Mouse (Mus musculus): Measurements from ENCODE around the gene Pitpnm3.

The Pitpnm3 gene

DNA sequence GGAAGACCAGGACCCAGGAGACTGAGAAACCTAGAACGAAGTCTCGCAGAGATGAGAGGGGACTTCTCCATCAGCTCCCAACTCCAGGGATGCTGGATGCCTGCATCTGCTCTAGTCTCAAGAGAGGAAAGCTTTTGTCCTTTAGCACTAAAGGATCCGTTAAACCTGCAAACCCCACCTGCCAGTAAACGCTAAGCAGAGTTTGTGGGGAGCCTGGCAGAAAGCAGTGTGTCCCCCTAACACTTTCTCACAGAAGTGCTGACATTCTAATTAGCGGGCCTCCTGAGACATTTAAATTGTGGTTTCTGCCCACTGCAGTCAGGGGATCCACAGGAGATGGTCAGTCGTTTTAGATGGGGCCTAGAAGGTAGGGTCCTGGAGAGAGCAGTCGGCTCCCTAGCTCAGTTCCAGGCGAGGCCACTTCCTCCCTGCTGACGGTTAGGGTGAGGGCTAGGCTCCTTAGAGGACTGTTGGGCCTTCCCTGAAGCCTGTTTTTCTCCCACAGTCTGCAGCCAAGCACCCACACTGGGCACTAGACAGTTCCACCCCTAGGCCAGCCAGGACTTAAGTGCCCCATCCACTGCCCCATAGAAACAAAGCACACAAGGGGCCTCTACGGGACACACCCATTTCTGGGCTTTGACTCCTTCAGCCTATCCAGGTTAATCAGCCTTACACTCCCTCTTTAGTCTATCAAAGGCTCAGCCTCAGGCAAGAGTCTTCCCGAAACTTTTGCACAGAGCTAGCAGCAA is 829 bp upstream of the Pitpnm3 start:
- ATAC-seq (ENCODE audit: insufficient number of reproducible peaks, low FRiP score, low TSS enrichment): no peak

DNA sequence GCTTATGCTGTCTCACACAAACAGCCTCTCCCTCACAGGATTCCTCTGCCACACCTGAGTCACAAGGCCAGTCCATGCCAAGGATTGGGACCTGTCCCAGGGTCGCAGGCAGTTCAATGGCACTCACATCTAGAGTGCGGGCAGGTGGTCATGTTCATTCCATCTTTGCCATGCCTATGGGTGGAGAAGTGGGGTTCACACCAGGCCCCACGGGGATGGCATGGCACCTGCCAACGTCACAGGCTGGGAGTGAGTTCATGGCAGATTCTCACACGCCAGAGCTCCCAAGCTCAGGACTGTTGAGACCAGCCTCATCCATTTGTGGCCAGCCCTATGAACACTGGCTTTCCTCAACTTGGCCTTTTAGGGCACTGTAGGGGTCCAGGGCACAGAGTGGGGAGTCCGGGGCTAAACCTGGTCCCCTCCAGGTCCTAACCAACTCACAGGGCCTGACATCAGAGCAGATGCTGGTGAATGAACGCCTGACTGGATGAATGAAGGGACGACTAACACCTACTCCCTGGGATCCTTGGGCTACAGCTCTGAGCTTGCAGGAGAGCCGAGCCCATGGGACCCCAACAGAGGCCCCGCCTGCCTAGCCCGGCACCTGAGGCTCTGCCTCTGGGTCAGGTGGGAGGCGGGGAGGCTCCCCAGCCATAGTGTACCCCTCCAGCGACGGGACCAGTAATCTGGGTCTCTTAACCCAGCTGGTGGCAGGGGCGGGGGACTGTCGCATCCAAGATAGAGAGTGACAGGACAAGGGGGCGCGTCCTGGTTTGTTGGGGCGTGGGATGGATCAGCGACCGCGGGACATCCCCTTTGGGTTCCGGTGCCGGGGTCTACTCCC is 819 bp downstream of the Pitpnm3 start:
- ATAC-seq (ENCODE audit: insufficient number of reproducible peaks, low FRiP score, low TSS enrichment): no peak

GRCm38 (mm10) chr11:72133075-72133474 is 2.5 kb downstream of the Pitpnm3 start:
- no peak for ATAC-seq (ENCODE audit: insufficient number of reproducible peaks, low FRiP score, low TSS enrichment)

DNA sequence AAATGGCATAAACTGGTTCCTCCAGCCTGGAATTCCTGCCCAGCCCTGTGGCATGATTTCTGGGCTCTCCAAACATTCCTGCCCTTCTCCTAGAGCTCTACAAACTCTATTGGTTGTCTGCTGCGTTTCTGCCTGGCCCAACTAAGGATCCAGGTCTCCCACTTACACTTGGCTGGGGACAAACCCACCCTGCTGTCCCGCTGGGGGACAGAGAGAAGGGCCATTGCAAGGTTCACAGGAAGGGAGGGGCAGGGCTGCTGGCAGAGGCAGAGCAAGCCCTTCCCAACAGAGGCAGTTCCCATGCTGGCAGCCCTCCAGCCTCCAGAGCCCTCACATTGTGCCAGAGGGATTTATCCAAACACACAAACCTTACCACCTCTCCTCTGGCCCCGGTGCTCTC is 3.3 kb downstream of the Pitpnm3 start:
- no peak for ATAC-seq (ENCODE audit: insufficient number of reproducible peaks, low FRiP score, low TSS enrichment)

- ATAC-seq (ENCODE audit: insufficient number of reproducible peaks, low FRiP score, low TSS enrichment): no peak
Measured at GRCm38 (mm10) chr11:72131697-72132096, 3.9 kb downstream of the Pitpnm3 start.

DNA sequence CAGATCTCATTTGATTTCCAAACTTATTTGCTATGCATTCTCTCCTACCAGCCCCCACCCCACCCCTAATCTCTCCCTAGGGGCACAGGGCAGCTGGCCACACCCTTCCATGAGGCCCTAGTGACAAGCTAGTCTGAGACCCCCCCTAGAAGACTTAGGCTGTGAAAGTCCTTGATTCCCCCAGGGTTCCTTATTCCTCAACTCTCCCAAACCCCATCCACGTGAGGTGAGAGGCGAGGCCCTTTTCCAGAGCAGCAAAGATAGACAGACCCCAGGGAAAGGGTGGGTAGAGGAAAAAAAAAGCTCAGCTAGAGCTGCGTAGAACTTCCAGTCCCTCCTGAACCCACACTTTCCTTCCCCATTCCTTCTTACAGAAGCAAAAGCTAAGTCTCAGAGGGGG is 4.7 kb downstream of the Pitpnm3 start:
- ATAC-seq (ENCODE audit: insufficient number of reproducible peaks, low FRiP score, low TSS enrichment): no peak

DNA sequence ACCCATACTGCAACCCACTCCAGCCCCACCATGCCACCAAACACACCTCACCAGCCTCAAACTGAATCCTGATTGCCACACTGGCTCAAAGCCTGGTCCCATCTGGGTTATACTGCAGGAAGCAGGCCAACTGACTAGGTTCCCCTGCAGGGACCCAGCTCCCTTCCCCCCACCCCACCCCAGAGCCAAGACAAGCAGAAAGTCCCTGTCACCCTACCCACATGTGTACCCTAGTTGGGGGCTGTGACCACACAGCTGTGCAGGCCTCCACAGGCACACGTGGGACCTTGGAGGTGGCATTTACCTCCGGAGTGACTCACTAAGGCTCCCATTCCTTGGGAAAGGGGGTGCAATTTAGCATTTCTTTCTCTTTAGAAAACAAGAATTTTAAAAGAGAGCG is 5.1 kb downstream of the Pitpnm3 start:
- peak; percentile 9; the same call in 1 of the 2 replicates for ATAC-seq (ENCODE audit: insufficient number of reproducible peaks, low FRiP score, low TSS enrichment)

GRCm38 (mm10) chr11:72130021-72130420 is 5.6 kb downstream of the Pitpnm3 start:
- peak; percentile 42; the same call in 1 of the 2 replicates for ATAC-seq (ENCODE audit: insufficient number of reproducible peaks, low FRiP score, low TSS enrichment)

DNA sequence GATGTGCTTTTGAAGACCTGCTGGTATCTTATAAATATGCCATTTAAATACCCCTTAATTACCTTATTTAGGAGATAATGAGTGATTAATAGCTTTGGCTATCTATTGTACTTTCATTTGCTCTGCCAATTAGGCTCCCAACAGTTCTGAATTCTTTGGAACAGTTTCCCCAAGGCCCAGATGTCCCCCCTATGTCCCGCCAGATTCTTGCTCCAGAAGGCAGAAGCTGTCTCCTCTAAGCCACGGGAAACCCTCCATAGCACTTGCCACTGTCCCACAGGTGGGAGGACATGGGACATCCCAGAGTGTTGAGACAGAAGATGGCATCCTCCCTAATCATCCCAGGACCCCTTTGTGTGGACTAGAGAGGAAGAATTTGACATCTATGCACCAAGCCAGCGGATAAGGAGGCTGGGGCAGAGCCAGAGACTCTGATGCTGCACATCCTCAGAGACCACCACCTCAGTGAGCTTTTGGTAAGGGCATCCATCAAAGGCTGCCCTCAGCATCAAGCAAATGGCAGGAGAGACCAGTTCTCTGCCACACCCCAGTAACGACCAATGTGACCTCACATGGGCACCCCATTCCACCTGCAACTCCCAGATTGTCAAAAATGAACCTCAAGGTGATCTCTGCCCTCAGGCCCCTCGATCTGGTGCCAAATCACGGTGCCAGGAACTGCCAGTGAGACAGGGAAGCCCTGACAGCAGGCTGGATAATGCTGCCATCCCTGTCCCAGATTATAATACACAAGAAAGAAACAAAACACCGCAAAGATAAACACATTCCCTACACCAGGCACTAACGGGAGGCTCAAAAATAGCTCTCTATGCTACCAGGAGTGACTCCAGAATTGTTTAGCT is 6.3 kb downstream of the Pitpnm3 start:
- ATAC-seq (ENCODE audit: insufficient number of reproducible peaks, low FRiP score, low TSS enrichment): no peak

DNA sequence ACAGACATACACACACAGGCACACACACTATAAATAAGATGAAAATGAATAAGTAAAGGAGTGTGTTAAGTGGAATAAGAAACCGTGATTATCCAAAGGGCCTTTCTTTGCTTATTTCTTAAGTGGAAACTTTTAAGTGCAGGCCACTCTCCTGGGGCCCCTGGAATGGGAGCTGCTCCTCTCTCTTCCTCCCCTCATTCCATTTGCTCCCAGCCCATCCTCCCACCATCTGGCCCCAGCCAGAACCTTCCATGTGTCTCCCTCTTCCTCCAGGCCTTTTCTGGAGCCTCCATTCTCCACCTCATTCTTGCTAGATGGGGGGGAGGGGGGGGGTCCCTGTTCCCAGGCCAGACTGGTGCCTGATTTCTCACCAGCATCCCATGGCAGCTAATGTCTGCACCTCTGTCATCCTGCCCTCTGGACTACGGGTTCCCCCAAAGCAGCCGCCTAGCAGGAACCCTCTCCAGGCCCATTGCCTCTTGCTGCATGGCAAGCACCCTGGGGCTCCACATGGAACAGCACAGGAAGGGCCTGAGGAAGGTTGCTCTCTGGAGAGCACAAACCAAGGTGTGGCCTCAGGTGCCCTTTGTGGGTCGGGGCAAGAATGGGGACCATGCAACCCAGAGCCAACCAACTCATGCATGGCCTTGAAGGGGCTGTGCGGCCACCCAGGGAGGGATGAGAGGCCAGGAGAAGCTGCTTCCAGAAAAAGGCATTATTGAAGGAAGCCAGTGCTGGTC is 8.0 kb downstream of the Pitpnm3 start:
- ATAC-seq (ENCODE audit: insufficient number of reproducible peaks, low FRiP score, low TSS enrichment): no peak

GRCm38 (mm10) chr11:72125781-72126180 is 9.8 kb downstream of the Pitpnm3 start:
- ATAC-seq (ENCODE audit: insufficient number of reproducible peaks, low FRiP score, low TSS enrichment): peak; percentile 68

DNA sequence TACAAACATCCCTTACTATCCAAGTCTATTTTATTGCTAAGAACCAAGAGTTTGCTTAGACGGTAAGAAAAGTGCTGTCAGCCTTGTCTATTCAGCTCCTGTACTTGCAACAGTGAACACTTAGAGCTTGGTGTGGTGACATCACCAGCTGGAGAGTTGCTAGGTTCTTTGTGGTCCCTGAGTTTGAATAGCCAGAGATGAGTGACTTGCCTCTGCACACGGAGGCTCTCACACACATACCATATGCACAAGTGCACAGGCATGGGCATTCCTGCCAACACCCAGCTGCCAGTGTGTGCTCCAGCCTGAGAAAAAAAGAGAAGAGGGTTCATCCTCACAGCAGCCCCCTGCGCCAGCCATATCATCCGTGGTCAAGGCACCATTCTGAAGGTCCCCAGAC is 12.0 kb downstream of the Pitpnm3 start:
- no peak for ATAC-seq (ENCODE audit: insufficient number of reproducible peaks, low FRiP score, low TSS enrichment)

GRCm38 (mm10) chr11:72120354-72120753 is 15.2 kb downstream of the Pitpnm3 start:
- ATAC-seq (ENCODE audit: insufficient number of reproducible peaks, low FRiP score, low TSS enrichment): no peak

GRCm38 (mm10) chr11:72118630-72119029 is 16.9 kb downstream of the Pitpnm3 start:
- ATAC-seq (ENCODE audit: insufficient number of reproducible peaks, low FRiP score, low TSS enrichment): no peak

DNA sequence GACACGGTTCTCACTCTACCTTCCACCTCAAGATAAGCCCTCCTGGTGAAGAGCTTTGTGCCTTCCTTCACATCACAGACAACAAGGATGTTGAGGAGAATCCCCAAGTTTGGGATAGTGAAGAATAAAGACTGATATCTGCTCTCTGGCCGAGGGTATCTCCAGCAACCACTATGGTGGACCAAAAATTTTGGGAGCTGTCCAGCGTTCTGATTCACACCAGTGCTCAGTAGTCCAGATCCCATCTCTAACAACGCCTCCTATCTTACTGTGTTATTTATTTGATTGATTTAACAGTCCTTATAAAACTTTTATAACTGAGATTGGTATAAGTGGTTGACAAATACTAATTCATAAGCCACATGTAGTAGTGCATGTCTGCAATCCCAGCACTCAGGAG is 22.3 kb downstream of the Pitpnm3 start:
- no peak for ATAC-seq (ENCODE audit: insufficient number of reproducible peaks, low FRiP score, low TSS enrichment)

DNA sequence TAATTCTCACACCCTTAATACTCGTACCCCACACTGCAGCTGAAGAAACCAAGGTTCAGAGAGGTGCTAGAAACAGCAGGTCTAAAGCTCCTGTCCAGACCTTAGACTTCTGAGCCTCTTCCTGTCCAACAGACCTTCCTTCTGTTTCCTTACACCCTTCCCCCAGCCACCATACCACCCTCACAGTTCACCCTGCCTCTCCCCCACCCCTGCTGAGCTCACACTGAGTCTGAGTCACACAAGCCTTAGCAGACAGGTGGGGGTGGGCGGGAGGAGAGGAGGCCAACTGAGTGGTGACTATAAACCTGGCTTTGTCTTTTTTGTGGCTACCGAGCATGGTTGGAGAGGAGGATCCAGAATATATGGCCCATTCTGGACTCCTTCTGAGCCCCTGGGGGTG is 24.9 kb downstream of the Pitpnm3 start:
- no peak for ATAC-seq (ENCODE audit: insufficient number of reproducible peaks, low FRiP score, low TSS enrichment)

GRCm38 (mm10) chr11:72104223-72104622 is 31.4 kb downstream of the Pitpnm3 start:
- ATAC-seq (ENCODE audit: insufficient number of reproducible peaks, low FRiP score, low TSS enrichment): no peak

DNA sequence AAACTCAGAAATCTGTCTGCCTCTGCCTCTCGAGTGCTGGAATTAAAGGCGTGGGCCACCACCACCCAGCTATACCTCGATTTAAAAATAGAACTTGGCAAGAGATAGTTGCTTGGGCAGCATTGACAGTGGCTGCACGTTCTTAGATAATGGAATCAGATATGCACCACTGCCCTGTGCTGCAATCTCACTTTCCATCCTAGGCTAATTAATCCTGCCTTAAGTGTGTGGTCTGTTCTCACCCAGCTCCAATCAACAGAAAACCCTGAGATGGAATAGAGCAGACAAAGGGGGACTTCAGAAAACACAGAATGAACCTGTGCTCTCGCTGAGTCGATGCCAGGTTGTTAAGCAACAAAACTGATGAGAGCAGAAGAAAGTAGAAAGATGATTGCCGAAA is 32.0 kb downstream of the Pitpnm3 start:
- ATAC-seq (ENCODE audit: insufficient number of reproducible peaks, low FRiP score, low TSS enrichment): no peak

DNA sequence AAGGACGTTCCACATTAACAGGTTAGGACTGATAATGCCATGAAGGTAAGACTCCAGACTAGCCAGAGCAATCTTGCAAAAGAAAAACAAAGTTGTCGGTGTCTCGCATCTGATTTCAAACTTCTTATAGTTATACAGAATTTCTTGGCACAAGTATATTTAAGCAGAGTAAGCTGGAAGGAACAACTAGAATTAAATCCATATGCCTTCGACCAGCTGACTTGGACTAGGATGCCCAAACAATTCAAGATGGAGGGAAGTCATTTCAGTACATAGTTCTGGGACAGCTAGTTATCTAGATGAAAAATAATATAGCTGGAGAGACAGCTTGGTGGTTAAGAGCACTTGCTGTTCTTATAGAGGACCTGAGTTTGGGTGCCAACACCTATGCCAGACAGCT is 34.6 kb downstream of the Pitpnm3 start:
- ATAC-seq (ENCODE audit: insufficient number of reproducible peaks, low FRiP score, low TSS enrichment): no peak

- no peak for ATAC-seq (ENCODE audit: insufficient number of reproducible peaks, low FRiP score, low TSS enrichment)
Measured at GRCm38 (mm10) chr11:72099181-72099580, 36.4 kb downstream of the Pitpnm3 start.
